Mouse (Mus musculus) CD4-positive, CD25-positive, alpha-beta regulatory T cell (primary cell): Measurements from ENCODE around the gene Wfdc13. TPM values are rescaled to one million over a fixed set of nuclear protein-coding genes. Genes with fewer than 3 reads are reported as not detected.

Source experiments
- polyA plus RNA-seq: library from polyadenylated mRNA; unstranded; fragments of 100-300 nt; shearing (Covaris generic); gene quantifications from one replicate; pipeline ENCODE4 v1.2.1, GENCODE M21; 2017

Gene Wfdc13
- not detected for polyA plus RNA-seq

DNA sequence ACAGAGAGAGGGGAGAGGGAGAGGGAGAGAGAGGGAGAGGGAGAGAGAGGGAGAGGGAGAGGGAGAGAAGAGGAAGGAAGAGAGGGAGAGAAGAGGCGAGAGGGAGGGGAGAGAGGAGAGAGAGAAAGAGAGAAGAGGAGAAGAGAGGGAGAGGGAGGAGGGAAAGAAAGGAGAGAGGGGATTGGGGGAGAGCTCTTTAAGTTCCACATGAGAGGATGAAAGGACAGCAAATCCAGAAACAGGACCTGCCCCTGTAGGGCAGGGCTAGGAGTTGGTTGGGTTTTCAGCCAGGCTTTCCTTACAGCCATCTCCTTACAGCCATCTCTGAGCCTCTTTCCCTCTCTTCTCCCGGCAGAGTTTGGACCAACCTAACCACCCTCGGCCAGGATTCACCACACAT is at the start of gene Wfdc13:
Gene Wfdc13, plus strand, starts transcription at position 301 of the 400 bp plus-strand sequence.

GRCm38 (mm10) chr2:164638696-164639095 is 46.2 kb upstream of the Wfdc13 start, which contains the start of gene Wfdc16:
Gene Wfdc16, minus strand, starts transcription at chr2:164638796.

DNA sequence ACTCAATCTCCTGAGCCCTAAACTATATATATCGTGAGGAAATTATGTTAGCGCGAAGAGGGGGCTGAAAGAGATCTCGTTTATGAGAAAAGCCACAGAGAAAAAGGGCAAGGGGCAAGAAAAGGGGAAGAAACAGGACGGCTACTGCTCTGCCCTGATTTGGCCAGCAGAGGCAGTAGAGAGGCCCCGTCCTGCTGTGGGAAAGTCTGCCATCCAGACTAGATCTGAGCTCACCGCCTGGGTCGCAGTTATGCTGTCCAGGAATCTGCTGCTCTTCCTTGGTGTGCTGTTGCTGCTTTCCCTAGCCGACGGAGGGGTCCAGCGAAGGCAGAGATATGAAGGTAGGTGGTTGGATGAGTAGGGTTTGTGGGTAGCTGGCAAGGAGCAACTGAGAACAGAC is 29.0 kb upstream of the Wfdc13 start, which contains the start of gene Wfdc10:
Gene Wfdc10, plus strand, starts transcription at position 189 of the 400 bp plus-strand sequence.

GRCm38 (mm10) chr2:164656483-164656882 is 28.4 kb upstream of the Wfdc13 start, which contains the start of gene Wfdc9:
Gene Wfdc9, minus strand, starts transcription at chr2:164656583.

DNA sequence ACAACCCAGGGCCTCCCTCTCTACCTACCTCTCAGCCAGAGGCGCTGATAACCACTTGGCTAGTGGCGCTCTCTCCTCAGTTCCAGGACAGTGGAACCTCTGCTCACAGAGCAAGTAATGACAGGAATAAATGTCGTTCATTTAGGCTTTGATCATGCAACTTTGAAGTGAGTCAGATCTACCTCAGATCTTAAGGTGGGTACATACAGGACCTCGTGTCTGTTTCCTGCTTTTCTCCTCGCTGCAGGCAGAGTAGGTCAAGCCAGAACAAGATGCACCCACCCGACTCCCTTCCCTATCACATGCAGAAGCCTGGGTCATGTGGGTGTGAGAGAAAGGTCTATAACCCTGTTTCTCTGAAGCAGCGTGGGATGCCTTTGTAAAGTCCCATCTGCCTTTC is 10.9 kb upstream of the Wfdc13 start, which contains the start of gene Wfdc11:
Gene Wfdc11, minus strand, starts transcription at position 101 of the 400 bp plus-strand sequence.

GRCm38 (mm10) chr2:164698201-164698600 is 13.3 kb downstream of the Wfdc13 start, which contains the start of gene Spint4:
Gene Spint4, plus strand, starts transcription at chr2:164698501.

GRCm38 (mm10) chr2:164715005-164715404 is 30.1 kb downstream of the Wfdc13 start, which contains the start of gene Spint5:
Gene Spint5, plus strand, starts transcription at chr2:164715305.

Other genes with a start within 250 kb of the Wfdc13 start
- 17.7 TPM for gene Sdc4, start 241.2 kb upstream of the Wfdc13 start, polyA plus RNA-seq
- 97.5 TPM for gene Sys1, start 228.1 kb upstream of the Wfdc13 start, polyA plus RNA-seq
- 14.2 TPM for gene Gm20458, start 224.1 kb upstream of the Wfdc13 start, polyA plus RNA-seq
- 0.25 TPM for gene Trp53tg5, start 211.4 kb upstream of the Wfdc13 start, polyA plus RNA-seq
- gene Dbndd2, start 199.0 kb upstream of the Wfdc13 start, polyA plus RNA-seq, result 2.7 TPM
- gene Pigt, start 187.6 kb upstream of the Wfdc13 start, polyA plus RNA-seq, result 34.1 TPM
- 6.7 TPM for gene Wfdc2, start 122.7 kb upstream of the Wfdc13 start, polyA plus RNA-seq
- not detected for gene Spint3, start 111.6 kb upstream of the Wfdc13 start, polyA plus RNA-seq
- gene Wfdc6a, start 99.7 kb upstream of the Wfdc13 start, polyA plus RNA-seq, result not detected
- gene Eppin, start 91.5 kb upstream of the Wfdc13 start, polyA plus RNA-seq, result not detected
- not detected for gene Wfdc6b, start 71.6 kb upstream of the Wfdc13 start, polyA plus RNA-seq
- not detected for gene Wfdc8, start 71.5 kb upstream of the Wfdc13 start, polyA plus RNA-seq
- not detected for gene Wfdc16, start 46.3 kb upstream of the Wfdc13 start, polyA plus RNA-seq
- gene Wfdc10, start 29.1 kb upstream of the Wfdc13 start, polyA plus RNA-seq, result not detected
- not detected for gene Wfdc9, start 28.5 kb upstream of the Wfdc13 start, polyA plus RNA-seq
- gene Wfdc11, start 11.0 kb upstream of the Wfdc13 start, polyA plus RNA-seq, result not detected
- not detected for gene Spint4, start 13.4 kb downstream of the Wfdc13 start, polyA plus RNA-seq
- gene Spint5, start 30.2 kb downstream of the Wfdc13 start, polyA plus RNA-seq, result not detected
- 0.11 TPM for gene Wfdc3, start 60.8 kb downstream of the Wfdc13 start, polyA plus RNA-seq
- 67.0 TPM for gene Dnttip1, start 60.9 kb downstream of the Wfdc13 start, polyA plus RNA-seq
- 4.3 TPM for gene Ube2c, start 84.8 kb downstream of the Wfdc13 start, polyA plus RNA-seq
- not detected for gene Tnnc2, start 94.9 kb downstream of the Wfdc13 start, polyA plus RNA-seq
- gene Snx21, start 100.7 kb downstream of the Wfdc13 start, polyA plus RNA-seq, result 5.7 TPM
- 39.1 TPM for gene Acot8, start 119.8 kb downstream of the Wfdc13 start, polyA plus RNA-seq
- 6.1 TPM for gene Zswim3, start 120.0 kb downstream of the Wfdc13 start, polyA plus RNA-seq
- gene Zswim1, start 137.6 kb downstream of the Wfdc13 start, polyA plus RNA-seq, result 21.3 TPM
- gene Spata25, start 143.4 kb downstream of the Wfdc13 start, polyA plus RNA-seq, result not detected
- 167 TPM for gene Ctsa, start 147.8 kb downstream of the Wfdc13 start, polyA plus RNA-seq
- 1.8 TPM for gene Neurl2, start 148.3 kb downstream of the Wfdc13 start, polyA plus RNA-seq
- gene Pltp, start 172.6 kb downstream of the Wfdc13 start, polyA plus RNA-seq, result 0.26 TPM
- 130 TPM for gene Pcif1, start 194.2 kb downstream of the Wfdc13 start, polyA plus RNA-seq
- 43.9 TPM for gene Zfp335, start 226.7 kb downstream of the Wfdc13 start, polyA plus RNA-seq